Mouse (Mus musculus) megakaryocyte, adult 5-6 weeks (primary cell): ENCODE results near the gene Rbms3. TPM values are rescaled to one million over a fixed set of nuclear protein-coding genes. Genes with fewer than 3 reads are reported as not detected.

ENCODE experiments used
- ATAC-seq: 2 replicates; pipeline ENCODE4 v1.8.0; 2016; ENCODE audit warnings: mild to moderate bottlenecking, inconsistent platforms; ENCODE audit not compliant: poor library complexity, severe bottlenecking
- total RNA-seq, 2 experiments: library from RNA; stranded (forward) in 1 of 2; stranded (reverse) in 1 of 2; fragments of 153-499, 151-499 nt in 1 of 2; fragments of 221-1000, 200-1000 nt in 1 of 2; gene quantifications; 2 replicates each; pipeline versions ENCODE4 v1.2.3 to v1.2.4; 2015 to 2017

Rbms3 gene
- total RNA-seq, 2 experiments from 2014 or later = 0.04 to 0.25 TPM

DNA sequence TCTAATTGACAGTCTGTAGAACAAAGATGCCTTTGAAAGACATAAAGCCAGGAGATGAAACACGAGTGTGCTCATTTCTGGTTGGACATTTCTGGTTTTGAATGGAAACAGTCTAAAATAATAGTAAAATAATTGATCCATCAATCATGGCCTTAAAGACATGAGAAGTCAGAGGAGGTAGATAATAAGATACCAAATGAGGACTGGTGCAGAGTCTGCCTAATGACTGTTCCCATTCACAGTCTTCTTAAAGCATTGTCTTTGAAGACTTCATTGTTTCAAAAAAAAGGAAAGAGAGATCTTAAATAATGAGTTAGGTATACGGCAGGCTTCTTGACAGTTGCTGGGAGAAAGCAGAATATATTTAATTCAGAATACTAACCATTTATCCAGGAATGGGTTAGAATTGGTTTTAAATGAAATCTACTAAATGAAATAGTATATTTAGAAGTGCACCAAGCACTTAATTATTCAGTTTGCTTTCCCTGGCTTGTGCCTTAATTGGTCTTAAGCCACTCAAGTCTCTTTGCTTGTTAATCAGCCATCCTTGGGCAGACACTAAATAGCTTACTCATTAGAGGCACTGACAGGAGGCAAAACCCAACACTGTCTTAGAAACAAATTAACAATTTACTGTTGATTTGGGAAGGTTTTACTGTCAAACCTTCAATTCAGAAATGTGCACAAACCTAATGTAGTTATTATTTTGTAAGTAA is 834.3 kb downstream of the Rbms3 start:
- ATAC-seq = no peak

DNA sequence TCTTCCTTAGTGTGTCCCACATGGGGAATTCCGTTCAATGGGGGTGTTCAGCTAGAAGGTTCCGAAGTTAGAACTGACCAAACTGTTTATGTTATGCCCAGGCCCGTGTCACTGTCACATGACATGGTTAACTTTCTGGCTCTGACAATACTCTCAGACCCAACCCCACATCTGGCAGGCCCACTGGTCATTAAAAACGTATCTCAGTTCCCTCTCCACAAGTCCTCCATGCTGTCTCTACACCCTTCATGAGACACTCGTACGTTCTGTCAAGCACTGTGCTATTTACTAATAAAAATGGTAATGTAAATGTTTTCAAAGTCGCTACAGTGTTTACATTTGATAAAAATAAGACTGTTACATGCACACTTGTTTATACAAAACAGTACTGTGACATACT is 837.9 kb downstream of the Rbms3 start:
- ATAC-seq = no peak

DNA sequence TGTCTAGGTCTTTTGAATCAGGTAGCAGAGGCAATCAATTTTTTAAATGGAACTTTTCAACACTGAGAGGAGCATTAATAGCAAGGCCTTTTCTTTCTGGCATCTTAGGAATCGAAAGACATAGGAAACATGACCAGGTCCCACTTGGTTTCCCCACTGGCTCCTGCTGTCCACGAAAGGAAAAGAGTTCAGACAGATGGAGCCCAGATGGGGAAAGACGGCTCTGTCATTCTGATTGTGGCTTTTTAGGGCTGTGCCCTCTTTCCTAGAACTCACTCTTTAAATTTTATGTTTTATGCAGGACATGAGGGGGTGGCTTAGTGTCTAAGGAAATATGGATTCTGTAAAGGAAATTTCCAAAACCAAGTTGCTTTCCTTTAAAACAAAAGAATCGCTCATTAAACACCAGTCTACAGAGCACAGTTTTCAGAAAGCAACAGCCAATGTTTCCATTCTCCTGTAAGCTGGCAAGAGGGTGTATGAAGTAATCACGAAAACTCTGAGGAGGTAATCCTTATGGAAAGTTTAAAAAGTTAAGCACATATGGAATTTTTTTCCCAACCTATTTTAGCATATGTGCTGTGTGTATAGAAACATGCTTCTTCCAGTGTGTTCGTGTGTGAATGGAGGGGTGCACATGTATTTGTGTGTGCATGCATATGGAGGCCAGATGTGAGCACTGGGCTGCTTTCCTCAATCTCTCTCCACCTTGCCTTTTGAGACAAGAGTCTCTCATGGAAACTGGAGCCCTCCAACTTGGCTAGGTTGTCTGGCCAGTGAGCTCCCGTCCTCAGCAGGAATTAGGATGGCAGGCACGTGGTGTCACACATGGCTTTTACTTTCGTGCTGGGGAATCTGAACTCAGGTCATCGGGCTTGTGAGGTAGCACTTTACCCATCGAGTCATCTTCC is 843.3 kb downstream of the Rbms3 start:
- ATAC-seq = no peak

DNA sequence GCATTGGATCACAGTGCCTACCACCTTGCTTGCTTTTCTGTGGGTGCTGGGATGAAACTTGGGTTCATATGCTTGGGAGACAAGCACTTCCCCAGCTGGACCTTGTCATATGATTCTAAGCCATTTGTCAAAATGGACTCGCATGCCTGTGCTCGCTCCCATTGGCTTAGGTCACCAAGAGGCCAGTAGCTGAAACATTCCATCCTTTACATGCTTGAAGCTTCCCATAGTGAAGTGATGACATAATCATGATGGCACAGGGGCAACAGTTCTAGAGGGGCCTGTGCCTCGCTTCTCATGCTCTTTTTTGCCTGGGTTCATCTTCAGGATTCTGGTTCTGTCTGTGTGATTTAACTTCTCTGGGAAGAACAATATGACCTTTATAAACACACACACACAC is 857.9 kb downstream of the Rbms3 start:
- no peak for ATAC-seq

DNA sequence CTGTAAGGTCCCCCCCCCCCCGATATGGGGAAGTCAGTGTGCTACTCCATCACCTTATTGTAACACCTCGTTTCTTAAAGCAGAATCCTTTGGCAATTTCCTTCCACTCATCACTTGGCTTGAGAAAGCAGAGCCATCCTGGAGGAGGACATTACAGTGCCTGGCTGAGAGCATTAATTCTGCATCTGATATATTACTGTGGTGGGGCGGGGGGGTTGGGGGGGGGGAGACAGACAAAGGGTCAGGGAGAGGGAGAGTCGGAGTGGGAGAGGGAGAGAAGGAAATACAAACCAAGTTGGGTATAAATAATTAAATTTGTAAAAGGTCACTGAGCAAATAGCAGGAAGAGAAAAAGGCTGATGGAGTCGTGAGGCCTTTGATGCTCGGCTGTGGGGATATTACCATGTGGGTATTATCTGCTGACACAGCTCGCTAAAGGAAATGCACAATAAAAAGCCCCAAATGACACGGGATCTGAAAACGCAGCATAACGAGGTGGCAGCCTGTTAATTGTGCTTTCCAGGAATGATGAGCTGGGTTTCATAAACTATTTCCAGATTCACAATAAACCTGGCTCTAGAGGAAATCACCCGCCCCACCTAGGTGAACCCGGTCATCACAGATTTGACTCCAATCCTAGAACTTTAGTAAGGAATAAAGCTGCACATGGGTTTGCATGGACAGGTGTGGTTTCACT is 860.2 kb downstream of the Rbms3 start:
- 0 out of 2 replicates have a peak, but pooled peaks have one; percentile 34 for ATAC-seq

DNA sequence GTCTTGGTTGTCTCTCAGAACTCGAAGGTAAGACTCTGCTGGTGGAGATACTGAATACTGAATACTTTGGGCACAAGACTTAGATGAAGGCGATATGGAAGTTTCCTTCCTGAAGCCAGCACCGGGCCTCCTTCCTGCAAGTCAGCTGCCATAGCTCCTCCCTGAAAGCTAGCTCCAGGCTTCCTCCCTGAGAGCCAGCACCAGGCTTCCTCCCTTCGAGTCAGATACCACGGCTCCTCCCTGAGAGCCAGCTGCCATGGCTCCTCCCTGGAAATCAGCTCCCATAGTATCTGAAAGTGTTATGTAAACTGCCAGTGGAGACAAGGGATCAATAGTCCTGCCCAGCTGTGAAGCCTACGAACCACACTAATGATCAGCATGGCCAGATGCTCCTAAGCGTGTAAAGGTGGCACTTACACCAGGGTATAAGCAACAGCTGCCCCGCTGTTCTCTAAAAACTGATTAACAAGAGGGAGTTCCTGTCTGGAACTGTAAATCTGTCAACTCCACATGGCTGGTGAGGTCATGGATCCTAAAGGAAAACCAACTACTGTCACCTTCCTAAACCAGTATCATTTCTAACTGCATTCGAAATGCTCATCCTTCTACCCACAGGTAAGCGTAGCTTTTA is 867.2 kb downstream of the Rbms3 start:
- ATAC-seq = no peak

DNA sequence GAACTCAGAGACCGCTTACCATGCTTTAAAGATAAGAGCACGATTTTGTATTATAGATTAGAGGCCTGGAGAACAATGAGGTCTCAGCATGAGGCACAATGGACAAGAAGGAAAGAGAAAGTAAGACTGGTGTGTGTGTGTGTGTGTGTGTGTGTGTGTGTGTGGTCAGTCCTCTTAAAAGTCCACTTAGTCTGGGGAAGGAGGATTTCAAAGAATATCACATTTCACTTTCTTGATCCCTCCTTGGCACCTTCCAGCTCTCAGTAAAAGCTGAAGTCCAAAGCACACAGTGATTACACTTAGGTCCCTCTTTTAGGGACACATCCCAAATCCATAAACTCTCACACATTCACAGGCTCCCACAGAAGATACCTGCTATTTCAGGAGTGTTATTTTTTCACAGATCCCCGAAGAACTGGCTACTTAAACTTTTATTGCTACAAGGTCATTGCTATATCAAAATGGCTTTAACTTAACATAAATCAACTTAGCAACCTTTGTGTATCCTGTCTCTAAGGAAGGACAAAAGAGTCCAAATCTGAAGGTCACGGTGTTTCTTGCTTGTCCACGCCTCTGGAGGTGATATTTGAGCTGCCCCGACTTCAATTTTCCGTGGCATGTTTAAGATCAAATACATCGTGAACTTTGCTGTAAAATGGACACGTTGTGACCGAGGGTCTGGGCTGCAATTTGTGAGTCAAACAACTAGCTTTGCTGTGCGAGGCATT is 880.7 kb downstream of the Rbms3 start:
- ATAC-seq = no peak

DNA sequence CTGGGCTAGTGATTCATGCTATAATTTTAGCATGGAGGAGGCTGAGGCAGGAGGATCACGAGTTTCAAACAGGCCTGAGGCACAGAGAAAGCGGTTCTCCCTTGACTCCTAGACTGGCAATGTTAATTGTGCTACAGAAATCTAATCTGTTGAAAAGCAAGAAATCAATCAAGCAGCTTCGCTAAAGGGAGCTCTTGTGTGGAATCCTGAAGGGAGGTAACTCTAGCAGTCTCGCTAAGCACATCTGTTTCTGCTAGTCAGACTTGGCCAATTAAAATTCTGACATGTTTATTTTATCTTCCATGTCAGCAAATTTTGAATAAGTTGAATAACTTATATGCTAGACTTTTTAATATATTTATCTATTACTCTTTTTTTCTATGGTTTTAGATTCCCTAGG is 881.4 kb downstream of the Rbms3 start:
- ATAC-seq = no peak

DNA sequence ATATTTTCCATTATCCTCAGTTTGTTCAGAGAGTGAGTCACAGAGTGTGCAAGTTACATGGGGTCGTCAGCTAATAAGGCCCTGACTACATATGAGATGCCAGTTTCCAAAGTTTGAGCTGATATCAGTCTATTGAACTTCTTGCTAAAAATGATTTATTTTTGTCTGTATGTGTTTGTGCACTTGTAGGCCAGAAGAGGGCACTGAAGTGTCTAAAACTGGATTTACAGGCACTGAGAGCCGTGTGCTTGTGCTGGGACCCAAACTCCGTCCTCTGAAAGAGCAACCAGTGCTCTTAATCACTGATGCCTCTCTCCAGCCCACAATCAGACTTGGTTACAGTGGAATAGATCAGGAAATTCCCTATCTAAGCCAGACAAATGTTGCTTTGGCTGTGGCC is 882.8 kb downstream of the Rbms3 start:
- no peak for ATAC-seq

DNA sequence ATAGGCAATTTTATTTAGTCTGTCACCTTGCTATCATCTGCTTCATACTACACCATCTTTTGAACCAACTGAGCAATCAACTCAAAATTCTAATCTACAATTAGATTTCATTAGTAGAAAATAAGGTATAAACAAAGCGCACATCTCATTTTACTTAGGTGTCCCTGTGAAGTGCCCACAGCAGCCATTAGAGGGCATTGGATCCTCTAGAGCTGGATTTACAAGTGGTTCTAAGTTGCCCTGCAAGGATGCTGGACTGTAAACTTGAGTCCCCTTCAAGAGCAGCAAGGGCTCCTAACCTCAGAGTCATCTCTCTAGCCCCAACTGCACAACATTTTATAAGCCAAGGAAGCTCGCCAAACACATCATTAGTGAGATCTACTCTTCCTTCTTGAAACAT is 891.9 kb downstream of the Rbms3 start:
- ATAC-seq = no peak

DNA sequence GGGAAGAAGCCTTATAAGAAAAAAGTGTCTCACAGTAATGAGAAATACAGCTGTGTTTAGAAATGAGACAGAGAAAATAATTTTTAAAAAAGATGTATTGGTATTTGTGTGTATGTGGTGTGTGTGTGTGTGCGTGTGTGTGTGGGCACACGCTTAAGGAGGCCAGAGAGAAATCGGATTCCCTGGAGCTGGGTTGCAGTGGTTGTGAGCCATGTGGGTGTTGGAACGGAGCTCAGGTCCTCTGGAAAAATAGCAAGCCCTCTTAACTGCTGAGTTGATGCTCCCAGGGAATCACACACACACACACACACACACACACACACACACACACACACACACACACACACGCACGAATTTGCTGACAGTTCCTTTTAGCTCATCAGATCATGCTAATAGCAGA is 900.5 kb downstream of the Rbms3 start:
- ATAC-seq = no peak

DNA sequence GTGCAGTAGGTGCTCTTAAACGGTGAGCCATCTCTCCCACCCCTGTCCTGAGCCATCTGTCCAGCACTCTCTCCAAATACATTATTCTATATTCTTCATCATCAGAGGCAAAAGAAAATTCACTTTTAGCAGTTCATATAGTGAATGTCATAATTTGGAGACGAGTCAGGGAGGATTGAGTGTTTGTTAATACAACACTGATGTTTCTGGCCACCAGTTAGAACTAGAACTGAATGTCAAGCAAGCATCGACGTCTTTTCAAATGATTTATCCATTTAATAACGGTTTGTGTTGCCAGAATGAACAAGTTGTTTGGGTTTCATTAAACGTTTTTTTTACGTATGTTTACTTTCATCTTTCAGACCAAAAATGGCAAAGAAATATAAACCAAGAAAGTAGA is 901.1 kb downstream of the Rbms3 start:
- no peak for ATAC-seq

DNA sequence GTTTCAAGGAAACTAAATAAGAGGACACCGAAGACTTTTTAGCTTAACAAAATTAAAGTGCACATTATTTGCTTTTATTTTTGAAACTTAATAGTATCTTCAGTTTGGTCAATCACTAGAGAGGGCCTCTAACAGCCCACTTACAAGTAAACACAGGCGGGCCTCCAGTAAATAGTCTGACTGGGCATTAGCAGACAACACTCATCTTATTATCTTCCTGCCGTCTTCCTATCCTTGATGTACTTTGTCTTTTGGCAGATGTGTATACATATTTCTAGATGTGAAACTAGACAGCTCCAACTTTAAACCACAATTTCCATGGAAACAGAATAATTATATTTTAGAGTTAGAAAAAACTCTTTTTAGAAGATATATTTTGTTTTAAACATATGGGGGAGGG is 901.6 kb downstream of the Rbms3 start:
- no peak for ATAC-seq

DNA sequence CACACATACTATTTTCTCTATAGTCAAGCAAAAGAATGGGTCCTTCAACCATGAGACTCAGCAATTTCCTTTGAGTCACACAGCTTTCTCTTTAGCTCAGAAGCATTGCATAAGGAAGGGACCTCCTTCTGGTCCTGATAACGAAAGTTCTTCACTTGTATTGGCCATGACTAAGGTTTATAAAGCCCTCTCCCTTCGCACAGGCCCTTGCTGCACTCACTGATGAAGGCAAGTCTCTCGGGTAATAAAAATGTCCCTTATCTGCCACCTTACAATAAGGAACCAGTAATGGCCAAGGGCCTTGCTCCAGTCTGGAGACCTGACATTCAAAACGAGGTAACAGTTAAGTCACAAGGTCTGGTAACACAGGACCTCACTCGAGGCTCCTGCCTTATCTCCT is 905.1 kb downstream of the Rbms3 start:
- no peak for ATAC-seq

DNA sequence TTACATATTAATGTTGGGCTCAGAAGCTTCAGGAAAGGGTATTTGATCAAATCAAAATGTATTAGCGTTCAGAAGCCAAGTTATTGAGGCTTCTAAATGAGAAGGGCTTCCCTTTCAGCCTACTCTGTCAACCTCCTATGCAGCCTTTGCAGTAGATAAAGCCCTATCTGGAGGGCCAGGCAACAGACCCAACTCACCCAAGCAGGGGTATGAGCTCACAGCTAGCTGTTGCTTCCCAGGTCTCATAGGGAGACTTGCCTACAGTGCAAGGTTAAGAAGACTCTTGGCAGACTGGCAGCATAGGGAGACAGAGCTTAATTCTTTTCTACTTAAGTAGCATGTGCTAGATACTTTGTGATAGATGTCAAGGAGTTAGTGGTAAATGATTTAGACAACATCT is 926.6 kb downstream of the Rbms3 start:
- no peak for ATAC-seq

DNA sequence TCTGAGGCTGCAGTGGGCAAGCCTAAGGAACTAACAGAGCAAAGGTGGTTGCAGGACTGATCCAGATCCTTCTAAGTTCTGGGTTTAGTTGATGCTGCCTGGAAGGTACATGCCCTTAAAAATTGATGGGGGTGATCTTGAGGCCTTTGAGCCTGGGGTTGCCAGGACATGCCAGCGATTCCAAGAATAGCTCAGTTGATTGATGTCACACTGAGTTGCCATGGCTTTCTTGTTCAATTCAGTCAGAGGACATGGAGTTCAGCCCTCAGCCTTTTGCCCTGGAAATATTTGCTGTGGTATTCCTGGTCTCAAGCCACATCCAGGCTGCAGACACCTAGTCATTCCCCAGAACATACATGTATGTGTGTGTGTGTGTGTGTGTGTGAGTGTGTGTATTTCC is 927.1 kb downstream of the Rbms3 start:
- ATAC-seq = no peak

DNA sequence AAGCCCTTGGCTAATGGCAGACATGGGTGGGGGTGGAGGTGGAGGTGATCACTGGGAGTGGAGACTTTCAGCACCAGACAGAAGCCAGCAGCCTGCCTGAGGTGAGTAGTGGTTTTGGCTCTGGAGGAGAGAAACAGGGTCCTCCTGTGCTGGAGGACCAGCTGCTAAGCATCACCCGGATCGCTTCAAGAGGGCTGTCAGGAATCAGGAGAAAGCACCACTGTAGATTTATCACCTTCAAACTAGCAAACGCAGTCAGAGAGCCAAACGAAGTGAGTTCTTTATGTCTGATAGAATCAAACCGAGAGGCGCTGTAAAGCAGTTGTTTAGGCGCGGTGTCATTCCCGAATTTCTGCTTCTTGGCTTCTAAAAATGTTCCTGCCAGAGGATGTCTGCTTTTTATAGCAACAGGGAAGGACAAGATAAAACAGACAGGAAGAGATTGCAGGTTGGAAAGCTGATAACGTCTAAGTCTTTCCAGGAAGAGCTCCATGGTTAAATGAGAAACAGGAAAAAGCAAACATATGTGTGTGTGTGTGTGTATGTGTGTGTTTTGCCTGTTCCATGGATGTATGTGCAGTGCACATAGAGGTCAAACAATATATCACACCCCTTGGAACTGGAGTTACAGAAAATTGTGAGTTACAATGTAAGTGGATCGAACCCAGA is 928.1 kb downstream of the Rbms3 start:
- no peak for ATAC-seq

DNA sequence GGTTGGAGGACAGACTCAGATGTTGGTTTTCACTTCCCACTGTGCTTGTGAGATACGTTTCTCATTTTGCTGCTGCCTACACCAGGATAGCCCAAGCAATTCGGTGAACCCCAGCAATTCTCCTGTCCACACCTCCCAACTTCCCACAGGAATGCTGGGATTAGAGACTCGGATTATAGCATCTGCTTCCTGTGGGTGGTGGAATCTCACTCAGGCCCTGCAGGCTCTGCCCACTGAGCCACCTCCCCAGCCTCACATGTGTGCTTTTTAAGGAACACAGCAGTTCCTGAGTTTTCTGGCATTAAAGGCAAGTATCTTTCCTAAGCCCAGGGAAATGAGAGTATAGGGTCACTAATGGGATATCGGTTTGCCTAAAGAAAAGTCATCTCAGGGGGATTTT is 941.1 kb downstream of the Rbms3 start:
- ATAC-seq = no peak

DNA sequence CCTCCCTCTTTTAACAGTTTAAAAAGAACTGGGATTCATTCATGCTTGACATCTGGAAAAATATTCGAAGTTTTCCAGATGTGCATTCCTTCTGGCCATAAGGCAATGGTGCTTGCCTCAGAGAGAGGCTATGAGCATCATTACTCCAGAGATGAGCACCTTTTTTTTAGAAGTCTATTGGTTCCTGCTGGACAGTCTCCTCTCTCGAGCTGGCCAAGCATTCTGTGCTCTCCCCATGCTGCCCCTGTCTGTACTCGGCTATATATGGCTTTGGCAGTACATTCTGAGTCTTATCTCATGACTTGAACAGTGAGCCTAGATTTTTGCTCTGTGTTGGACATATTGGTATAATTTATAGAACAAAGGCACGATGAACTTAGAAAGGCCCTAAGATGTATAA is 952.6 kb downstream of the Rbms3 start:
- ATAC-seq = no peak

DNA sequence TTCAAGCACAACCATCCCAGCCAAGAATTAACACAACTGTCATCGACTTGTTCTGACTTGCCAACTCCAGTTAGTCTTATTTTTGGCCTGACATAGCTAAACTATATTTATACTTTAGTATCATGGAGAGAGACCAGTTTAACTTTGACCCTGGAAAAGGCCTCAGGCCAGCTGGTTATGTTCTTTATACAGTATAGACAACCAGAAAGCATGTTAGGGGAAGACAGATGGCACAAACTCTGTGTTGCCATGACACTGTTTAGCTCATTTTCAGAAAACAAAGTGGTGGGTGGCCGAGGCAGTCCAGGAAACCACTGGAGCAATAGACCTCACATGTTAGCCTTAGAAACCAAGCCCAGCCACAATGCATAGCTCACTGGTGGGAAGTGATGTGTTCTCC is 953.3 kb downstream of the Rbms3 start:
- no peak for ATAC-seq
